Mouse (Mus musculus): ENCODE measurements at regions not wholly inside any gene's neighbourhood (a gene's known extent, or its start where the extent isn't known, plus 50 kb on each side); places are given as distances from the start of the nearest gene placed in this dataset.

DNA sequence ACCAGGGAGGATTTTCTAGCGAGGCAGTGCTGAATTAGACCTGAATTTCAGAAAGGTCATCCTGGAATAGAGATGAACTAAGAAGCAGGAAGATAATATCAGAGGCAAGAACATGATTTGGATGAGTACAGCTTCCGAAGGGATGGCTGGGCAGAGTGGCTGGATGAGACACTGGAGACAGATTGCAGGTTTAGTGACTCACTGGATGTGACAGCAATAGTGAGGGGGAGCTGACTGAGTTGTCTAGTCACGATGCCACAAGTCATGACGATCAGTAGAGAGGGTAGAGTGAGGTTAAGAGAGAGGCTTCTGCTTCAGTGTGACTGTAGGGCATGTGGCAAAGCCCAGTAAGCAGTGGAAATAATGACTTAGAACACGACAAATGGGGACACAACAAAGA lies 181.3 kb upstream of the Npy start:
- no peak for DNase-seq

DNA sequence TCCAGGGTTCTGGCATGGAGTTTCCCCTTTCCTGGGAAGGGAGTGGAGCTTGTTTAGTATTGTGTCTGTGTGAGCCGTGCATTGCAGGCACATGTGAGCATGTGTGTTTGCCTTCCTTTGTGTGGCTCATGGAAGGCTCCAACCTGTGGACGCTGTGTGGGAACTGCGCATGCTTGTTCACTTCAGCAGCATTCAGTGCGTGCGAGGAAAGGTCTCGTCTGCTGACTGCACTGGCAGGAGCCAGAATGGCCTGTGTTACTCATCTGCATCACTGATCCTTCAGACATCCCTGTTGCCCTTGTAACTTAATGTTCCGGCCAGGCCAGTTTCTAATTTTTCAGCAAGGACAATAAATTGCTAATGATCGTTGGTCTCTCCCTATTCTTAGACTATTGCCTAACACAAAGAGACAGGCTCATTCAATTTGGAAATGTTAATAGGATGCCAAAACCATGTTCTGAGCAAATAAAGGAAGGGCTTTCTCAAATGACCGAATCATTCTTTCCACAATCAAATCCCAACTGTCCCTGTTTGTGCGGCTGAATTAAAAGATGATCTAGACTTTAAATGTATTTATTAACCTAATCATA lies 167.9 kb upstream of the Npy start:
- DNase-seq: no peak

GRCm38 (mm10) chr6:49655241-49655640 lies 167.3 kb upstream of the Npy start:
- DNase-seq: no peak

- no peak for DNase-seq
Measured at GRCm38 (mm10) chr6:49656359-49657280, 165.9 kb upstream of the Npy start.

DNA sequence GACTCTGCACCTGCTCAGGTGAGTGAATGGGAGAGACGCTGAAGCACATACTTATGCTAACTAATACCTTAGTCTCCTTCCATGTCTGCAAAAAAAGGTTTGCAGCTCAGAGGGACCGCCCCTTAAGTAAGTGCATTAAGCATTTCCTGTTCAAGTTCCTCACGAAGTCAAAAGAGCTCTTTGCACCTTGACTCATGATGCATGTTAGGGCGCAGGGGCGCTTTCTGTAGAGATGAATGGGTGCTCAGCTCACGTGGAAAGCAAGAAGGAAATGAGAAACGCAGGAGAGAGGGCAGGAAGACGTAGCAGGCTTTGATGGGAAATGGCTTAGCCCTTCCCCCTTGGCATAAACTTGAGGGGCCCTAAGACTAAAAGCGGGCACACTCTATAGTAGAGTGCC lies 164.5 kb upstream of the Npy start:
- DNase-seq: no peak

- peak; percentile 35 to 54 for DNase-seq
Measured at GRCm38 (mm10) chr6:49670991-49671390, 151.5 kb upstream of the Npy start.

- no peak for DNase-seq
Measured at GRCm38 (mm10) chr6:49671912-49672311, 150.6 kb upstream of the Npy start.

GRCm38 (mm10) chr6:49686776-49687175 lies 135.7 kb upstream of the Npy start:
- DNase-seq: no peak

DNA sequence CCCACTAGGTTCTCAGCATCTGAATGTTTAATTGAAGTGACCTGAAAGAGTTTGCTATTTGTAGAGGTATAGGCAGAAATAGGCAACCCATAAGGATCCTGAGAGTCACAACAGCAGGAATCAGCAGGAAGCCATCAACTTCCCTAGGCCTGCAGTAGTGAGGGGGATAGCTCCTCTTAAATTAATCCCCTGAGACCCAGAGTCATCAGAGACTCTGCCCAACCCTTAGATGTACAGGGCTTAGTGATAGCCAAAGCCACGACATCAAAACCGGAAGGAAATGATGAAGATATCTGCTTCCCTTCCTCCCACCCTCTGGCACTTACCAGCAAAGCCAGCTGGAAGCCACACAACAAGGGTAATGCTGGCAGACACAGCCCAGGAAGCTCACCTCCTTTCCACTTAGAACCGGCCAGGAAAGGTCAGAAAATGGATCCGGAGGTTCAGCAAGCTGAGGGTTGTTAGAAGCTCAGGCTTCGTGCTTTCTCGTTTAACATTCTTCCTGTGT lies 130.4 kb upstream of the Npy start:
- peak in 1 of 2 experiments; percentile 6 for DNase-seq

DNA sequence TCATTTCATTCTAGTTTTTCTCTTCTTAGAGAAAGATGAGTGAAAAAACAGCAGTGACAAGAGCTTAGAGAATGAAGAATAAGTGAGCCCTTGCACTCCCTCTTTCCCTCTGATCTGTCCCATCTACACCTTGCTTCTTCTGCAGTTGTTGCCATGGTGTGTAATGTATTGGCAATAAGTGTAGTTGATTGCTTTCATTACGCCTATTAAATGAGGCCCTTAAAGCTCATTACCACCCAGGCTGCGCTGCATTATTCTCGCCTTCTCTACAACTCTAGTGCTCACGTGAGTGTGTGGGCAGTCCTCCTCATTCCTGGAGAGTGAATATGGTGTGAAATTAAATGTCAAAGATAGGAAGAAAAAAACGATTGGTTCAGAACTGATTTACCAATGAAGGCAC lies 127.7 kb upstream of the Npy start:
- DNase-seq: no peak

DNA sequence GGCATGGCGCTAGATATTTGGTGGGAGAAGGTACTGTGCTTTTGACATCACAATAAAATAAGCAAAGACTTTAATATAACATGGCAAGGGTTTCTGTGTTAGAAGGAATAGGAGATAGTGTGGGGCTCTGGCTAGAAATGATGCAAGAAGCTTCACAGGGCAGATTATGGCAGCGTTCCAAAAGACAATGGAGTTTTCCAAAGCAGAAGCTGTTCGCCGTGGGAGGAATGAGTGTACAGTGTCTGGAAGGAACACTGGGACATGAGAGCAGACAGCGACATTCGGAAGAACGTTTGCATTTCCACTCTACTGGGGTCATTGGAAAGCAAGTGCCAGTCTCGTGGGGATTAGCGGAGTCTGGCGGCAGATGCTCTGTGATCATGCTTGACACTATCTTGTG lies 125.5 kb upstream of the Npy start:
- no peak for DNase-seq

DNA sequence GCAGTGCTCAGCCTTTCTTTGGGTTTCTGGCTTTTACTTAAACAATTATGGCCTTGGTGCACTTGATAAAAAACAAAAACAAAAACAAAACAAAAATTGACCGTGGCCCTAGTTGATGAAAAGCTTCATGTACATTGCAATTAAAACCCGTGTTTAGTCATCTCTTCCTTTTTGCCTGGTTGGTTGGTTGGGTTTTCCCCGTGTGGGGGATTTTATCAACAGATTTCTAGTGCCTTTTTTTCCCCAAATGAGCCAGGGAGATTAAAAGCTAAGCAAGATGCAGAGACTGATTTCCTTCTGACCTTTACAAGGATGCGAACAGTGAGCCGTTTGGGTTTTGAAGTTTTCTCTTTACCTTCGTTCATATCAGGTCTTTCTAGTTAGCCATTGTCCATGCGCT lies 121.1 kb upstream of the Npy start:
- no peak for DNase-seq

DNA sequence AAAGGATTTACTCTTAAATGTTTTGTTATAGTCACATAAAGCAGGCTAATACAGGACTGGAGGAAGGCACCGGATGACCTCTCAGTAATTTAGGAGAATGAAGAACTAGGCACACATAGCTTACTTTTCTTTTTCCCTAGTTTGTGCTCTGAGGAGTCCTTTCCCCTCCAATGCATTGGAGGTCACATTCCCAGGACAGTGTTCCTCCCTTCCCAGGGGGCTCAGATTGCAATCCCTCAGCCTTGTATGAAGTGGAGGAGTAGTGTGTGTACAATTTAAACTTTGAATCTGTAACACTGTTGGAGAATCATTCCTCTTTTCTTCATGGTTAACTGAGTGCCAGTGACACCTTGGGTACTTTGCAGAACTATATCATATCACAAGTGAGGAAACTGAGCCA lies 109.5 kb upstream of the Npy start:
- no peak for DNase-seq

GRCm38 (mm10) chr6:49716520-49716919 lies 106.0 kb upstream of the Npy start:
- DNase-seq: no peak

DNA sequence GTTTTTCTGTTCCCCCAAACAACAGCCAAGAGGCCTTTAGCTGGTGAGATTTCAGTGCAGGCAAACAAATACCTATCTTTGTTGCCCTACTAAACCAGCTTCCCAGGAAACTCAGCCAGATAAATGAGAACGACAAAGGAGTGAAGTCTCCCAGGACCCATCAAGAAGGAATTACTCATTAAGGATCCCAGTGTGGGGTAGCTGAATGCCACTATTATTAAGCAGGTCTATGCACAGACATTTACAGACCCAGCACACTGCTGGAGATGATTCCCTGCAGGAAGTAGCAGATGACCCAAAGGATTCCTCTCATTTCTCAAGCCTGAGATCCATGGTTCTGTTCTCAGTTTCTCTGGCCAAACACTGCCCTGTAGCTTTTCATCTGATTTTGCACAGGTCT lies 105.6 kb upstream of the Npy start:
- no peak for DNase-seq

DNA sequence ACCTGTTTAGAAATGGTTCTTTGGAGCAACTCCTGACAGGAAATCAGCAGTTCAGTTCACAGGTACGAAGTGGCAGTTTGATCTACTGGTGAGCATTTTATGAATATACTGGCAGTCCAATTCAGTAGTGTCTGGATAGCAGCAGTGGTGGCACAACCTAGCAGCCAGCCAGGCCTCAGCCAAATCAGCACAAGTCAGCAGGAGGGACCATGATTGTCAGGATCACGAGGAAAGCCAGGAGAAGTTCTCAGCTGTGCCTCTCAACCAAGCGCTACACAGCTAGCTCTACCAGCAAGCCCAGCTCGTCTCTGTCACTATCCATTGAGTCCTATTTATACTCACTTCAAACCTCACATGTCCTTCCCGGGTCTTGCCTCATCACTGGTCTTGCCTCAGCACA lies 89.3 kb upstream of the Npy start:
- DNase-seq: peak in 1 of 2 experiments; percentile 9

GRCm38 (mm10) chr6:49743157-49743556 lies 79.4 kb upstream of the Npy start:
- no peak for DNase-seq

GRCm38 (mm10) chr6:49745301-49745700 lies 77.2 kb upstream of the Npy start:
- DNase-seq: no peak

DNA sequence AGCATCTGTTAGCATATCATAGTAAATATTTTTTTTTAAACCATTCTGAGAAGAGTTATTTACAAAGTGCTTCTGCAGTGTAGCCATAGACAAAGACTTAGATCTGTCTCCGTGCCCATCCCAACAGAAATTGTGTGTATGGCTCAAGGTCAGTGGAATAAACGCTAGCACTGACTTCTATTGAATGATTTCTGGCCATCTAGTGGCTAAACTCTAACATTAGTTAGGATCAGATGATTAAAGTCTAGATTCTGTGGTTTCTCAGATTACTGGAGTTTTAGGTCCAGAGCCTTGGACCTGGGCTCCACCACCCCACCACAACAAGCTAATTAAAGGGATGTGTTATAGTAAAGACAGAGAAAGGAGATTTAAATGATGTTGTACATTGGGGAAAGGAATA lies 72.0 kb upstream of the Npy start:
- no peak for DNase-seq

DNA sequence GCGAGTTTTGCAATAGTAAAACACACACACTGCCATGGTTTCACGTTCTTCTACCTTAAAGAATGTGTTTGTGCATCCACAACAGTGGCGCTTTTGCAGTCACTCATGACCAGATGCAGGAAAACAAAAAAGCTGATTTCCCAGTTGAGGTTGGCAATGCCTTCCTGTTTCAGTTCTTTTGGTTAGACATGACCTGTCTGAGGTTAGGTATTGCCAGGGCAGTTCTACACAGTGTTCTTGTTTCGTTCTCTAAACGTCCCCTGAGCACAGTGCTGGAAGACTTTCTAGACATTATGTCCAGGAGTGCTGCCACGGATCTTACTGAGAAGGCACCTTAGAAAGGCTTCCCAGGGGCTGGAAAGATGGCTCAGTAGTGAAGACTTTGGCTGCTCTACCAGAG lies 62.9 kb upstream of the Npy start:
- DNase-seq: no peak

DNA sequence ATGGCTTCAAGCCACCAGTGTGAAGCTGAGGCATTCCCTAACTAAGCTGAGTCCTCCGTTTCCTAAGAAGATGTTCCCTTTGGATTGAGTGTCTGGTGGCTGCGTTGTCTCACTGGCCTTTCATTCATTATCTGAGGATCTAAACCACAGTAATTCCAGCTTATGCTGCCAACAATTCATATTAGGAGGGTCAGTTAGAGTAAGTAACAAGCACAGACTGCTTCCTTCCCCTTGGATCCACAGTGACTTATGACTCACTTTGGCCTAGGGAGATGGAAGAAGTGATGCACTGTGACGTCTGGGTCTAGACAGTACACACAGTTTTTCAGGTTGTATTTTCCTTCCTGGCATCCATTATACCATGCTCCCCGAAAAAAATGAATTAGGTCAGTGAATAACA lies 57.8 kb upstream of the Npy start:
- DNase-seq: no peak

DNA sequence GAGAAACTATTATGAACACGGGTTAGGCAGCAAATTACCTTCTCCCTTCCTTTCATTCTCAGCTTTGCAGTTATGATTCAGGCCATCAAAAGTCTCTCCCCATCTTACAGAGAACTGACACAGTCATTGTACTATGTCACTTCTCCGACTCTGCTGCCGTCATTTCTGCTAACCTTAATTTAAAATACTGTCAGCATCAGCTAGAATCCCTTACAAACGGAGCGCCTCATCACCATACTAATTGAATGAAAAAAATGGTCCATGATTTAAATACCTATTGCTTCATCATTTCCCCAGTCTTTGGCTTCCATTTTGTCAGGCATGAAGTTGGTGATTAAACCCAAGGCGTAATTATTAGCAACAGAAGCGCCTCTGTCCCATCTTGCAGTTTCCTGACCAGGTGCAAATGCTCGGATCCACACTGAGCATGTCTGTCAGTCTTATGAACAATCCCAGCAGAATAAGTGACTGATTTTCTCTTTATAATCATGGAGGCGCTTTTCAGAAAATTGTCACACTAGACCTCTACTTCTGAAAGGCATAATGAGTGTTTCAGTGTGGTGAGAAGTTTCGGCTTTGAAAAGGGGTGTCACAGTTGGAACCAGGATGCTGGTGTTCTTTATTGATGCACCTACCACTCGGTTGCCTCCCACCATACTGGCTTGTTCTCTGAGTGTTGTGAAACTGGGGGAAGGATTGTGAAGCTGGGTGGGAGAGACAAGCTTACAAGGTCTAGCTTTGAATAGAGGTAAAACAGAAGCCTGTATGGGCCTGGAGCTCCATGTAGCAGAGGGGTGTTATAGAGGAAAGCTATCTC lies 52.4 kb upstream of the Npy start:
- DNase-seq: no peak
